Mouse (Mus musculus) myocyte (in vitro differentiated cells): ENCODE results near the gene Ppp1r32. TPM values are rescaled to one million over a fixed set of nuclear protein-coding genes. Genes with fewer than 3 reads are reported as not detected.

Experiments used
- H3K27me3 ChIP-seq: one replicate; pipeline ENCODE4 v1.6.1; 2011; ENCODE audit not compliant: control insufficient read depth, insufficient read depth, insufficient read length
- H3K36me3 ChIP-seq: one replicate; pipeline ENCODE4 v1.6.1; 2011; ENCODE audit not compliant: control insufficient read depth, insufficient read depth
- H3K4me2 ChIP-seq: one replicate; pipeline ENCODE4 v1.6.1; 2011; ENCODE audit warnings: low read depth, control low read depth
- H3K4me3 ChIP-seq: one replicate; pipeline ENCODE4 v1.5.1; 2011; ENCODE audit warnings: mild to moderate bottlenecking, control low read depth, moderate library complexity
- H3K79me2 ChIP-seq: one replicate; pipeline ENCODE4 v1.6.1; 2011; ENCODE audit not compliant: control insufficient read depth, insufficient read depth
- H3ac ChIP-seq: one replicate; pipeline ENCODE4 v1.6.1; 2011; ENCODE audit not compliant: control insufficient read depth, insufficient read length
- CEBPB ChIP-seq: IDR thresholded peaks from 2 replicates; pipeline ENCODE4 v1.6.1; 2011; ENCODE audit warnings: mild to moderate bottlenecking, moderate library complexity; ENCODE audit not compliant: poor library complexity, insufficient read depth, severe bottlenecking
- E2F4 ChIP-seq: IDR thresholded peaks from one replicate; pipeline ENCODE4 v1.6.1; 2011; ENCODE audit warnings: mild to moderate bottlenecking, control low read depth, moderate library complexity; ENCODE audit not compliant: insufficient read depth
- MAX ChIP-seq: IDR thresholded peaks from one replicate; pipeline ENCODE4 v1.6.1; 2011; ENCODE audit warnings: low read depth, mild to moderate bottlenecking, control low read depth
- MYOD1 ChIP-seq, 3 experiments: IDR thresholded peaks; one replicate each; pipeline ENCODE4 v1.6.1; 2011; ENCODE audit warnings: control low read depth in 2 of 3, low read depth in 2 of 3, mild to moderate bottlenecking in 2 of 3, moderate library complexity in 1 of 3; ENCODE audit not compliant: insufficient read length in 2 of 3, control insufficient read depth in 1 of 3
- MYOG ChIP-seq, 3 experiments: IDR thresholded peaks; one replicate each; pipeline ENCODE4 v1.6.1; 2011; ENCODE audit warnings: control low read depth in 2 of 3, low read depth in 2 of 3, mild to moderate bottlenecking in 2 of 3; ENCODE audit not compliant: insufficient read length in 2 of 3, control insufficient read depth in 1 of 3, insufficient read depth in 1 of 3
- POLR2A ChIP-seq: IDR thresholded peaks from one replicate; pipeline ENCODE4 v1.6.1; 2011; ENCODE audit warnings: low read depth, mild to moderate bottlenecking, control low read depth, moderate library complexity; ENCODE audit not compliant: insufficient read length
- POLR2AphosphoS2 ChIP-seq: IDR thresholded peaks from one replicate; pipeline ENCODE4 v1.6.1; 2011; ENCODE audit warnings: low read depth, control low read depth; ENCODE audit not compliant: insufficient read length
- REST ChIP-seq: IDR thresholded peaks from one replicate; pipeline ENCODE4 v1.6.1; 2011; ENCODE audit warnings: mild to moderate bottlenecking, control low read depth, moderate library complexity; ENCODE audit not compliant: insufficient read depth, insufficient read length
- SRF ChIP-seq: IDR thresholded peaks from one replicate; pipeline ENCODE4 v1.6.1; 2011; ENCODE audit warnings: low read depth; ENCODE audit not compliant: control insufficient read depth, insufficient read length
- TCF12 ChIP-seq: IDR thresholded peaks from one replicate; pipeline ENCODE4 v1.6.1; 2011; ENCODE audit warnings: mild to moderate bottlenecking, control low read depth; ENCODE audit not compliant: poor library complexity, insufficient read depth, severe bottlenecking
- TCF3 ChIP-seq: IDR thresholded peaks from one replicate; pipeline ENCODE4 v1.6.1; 2011; ENCODE audit warnings: low read depth, control low read depth; ENCODE audit not compliant: insufficient read length
- USF1 ChIP-seq: IDR thresholded peaks from one replicate; pipeline ENCODE4 v1.6.1; 2011; ENCODE audit warnings: low read depth, mild to moderate bottlenecking, control low read depth, moderate library complexity
- polyA plus RNA-seq: library from polyadenylated mRNA; unstranded; fragments of >200 nt; fragmentation: generic; extraction: Trizol; gene quantifications from one replicate; pipeline ENCODE4 v1.2.1, GENCODE M21; 2012; ENCODE audit warnings: missing spikeins

Gene Ppp1r32
- polyA plus RNA-seq, 1 experiment = 0.11 TPM

- TF ChIP-seq POLR2AphosphoS2 (no peak), E2F4 (no peak), USF1 (no peak), TCF3 (no peak), MAX (no peak), SRF (no peak), MYOD1 (IDR thresholded peaks at IDR 0.05; ENCODE audit: control insufficient read depth in 1 of 3, insufficient read length in 2 of 3, low read depth in 2 of 3) (no peak), REST (no peak), POLR2A (no peak), TCF12 (no peak), MYOG (IDR thresholded peaks at IDR 0.05; ENCODE audit: control insufficient read depth in 1 of 3, insufficient read depth in 1 of 3, insufficient read length in 2 of 3, low read depth in 2 of 3) (no peak), CEBPB (no peak)
- Histone ChIP-seq H3K79me2 (no peaks in the 10 kb centered on the region), H3K4me2 (no peak overlapping the region), H3K4me3 (no peak overlapping the region), H3K36me3 (no peaks in the 10 kb centered on the region), H3K27me3 (peaks cover 5% of the 10 kb centered on the region), H3ac (no peak overlapping the region)
These were observed 3.6 kb upstream of the Ppp1r32 start for GRCm38 (mm10) chr19:10486264-10486738.

GRCm38 (mm10) chr19:10479541-10479940 lies 3.2 kb downstream of the Ppp1r32 start:
- H3K4me3 ChIP-seq = no peak overlapping the region
- no peaks in the 10 kb centered on the region for H3K79me2 ChIP-seq
- TF ChIP-seq MAX = no peak
- TF ChIP-seq POLR2AphosphoS2 = no peak
- TF ChIP-seq E2F4 = no peak
- TF ChIP-seq MYOG (IDR thresholded peaks at IDR 0.05; ENCODE audit: control insufficient read depth in 1 of 3, insufficient read depth in 1 of 3, insufficient read length in 2 of 3, low read depth in 2 of 3) = no peak
- no peak for TF ChIP-seq REST
- no peak for TF ChIP-seq USF1
- TF ChIP-seq CEBPB = no peak
- TF ChIP-seq TCF3 = no peak
- no peak for TF ChIP-seq TCF12
- TF ChIP-seq POLR2A = no peak
- no peak for TF ChIP-seq MYOD1 (IDR thresholded peaks at IDR 0.05; ENCODE audit: control insufficient read depth in 1 of 3, insufficient read length in 2 of 3, low read depth in 2 of 3)
- no peak for TF ChIP-seq SRF
- H3K36me3 ChIP-seq = no peaks in the 10 kb centered on the region
- no peak overlapping the region for H3K4me2 ChIP-seq
- H3ac ChIP-seq = no peak overlapping the region
- peaks cover 39% of the 10 kb centered on the region for H3K27me3 ChIP-seq

GRCm38 (mm10) chr19:10473779-10474178 lies 8.9 kb downstream of the Ppp1r32 start:
- no peaks in the 10 kb centered on the region for H3K36me3 ChIP-seq
- no peak overlapping the region for H3K4me3 ChIP-seq
- H3ac ChIP-seq = no peak overlapping the region
- no peak for TF ChIP-seq MYOD1 (IDR thresholded peaks at IDR 0.05; ENCODE audit: control insufficient read depth in 1 of 3, insufficient read length in 2 of 3, low read depth in 2 of 3)
- no peak for TF ChIP-seq POLR2AphosphoS2
- TF ChIP-seq TCF12 = no peak
- TF ChIP-seq MYOG (IDR thresholded peaks at IDR 0.05; ENCODE audit: control insufficient read depth in 1 of 3, insufficient read depth in 1 of 3, insufficient read length in 2 of 3, low read depth in 2 of 3) = no peak
- no peak for TF ChIP-seq POLR2A
- TF ChIP-seq MAX = no peak
- TF ChIP-seq SRF = no peak
- no peak for TF ChIP-seq USF1
- TF ChIP-seq REST = no peak
- no peak for TF ChIP-seq CEBPB
- H3K4me2 ChIP-seq = no peak overlapping the region
- peaks cover 39% of the 10 kb centered on the region for H3K27me3 ChIP-seq
- no peaks in the 10 kb centered on the region for H3K79me2 ChIP-seq

- Histone ChIP-seq H3K4me2 (no peak overlapping the region), H3K4me3 (no peak overlapping the region), H3ac (no peak overlapping the region), H3K27me3 (peaks cover 32% of the 10 kb centered on the region), H3K36me3 (no peaks in the 10 kb centered on the region), H3K79me2 (no peaks in the 10 kb centered on the region)
- no peak for TF ChIP-seq CEBPB
- TF ChIP-seq POLR2AphosphoS2 = no peak
- no peak for TF ChIP-seq MYOG (IDR thresholded peaks at IDR 0.05; ENCODE audit: control insufficient read depth in 1 of 3, insufficient read depth in 1 of 3, insufficient read length in 2 of 3, low read depth in 2 of 3)
- no peak for TF ChIP-seq MYOD1 (IDR thresholded peaks at IDR 0.05; ENCODE audit: control insufficient read depth in 1 of 3, insufficient read length in 2 of 3, low read depth in 2 of 3)
- no peak for TF ChIP-seq SRF
- TF ChIP-seq E2F4 = no peak
- TF ChIP-seq TCF3 = no peak
- TF ChIP-seq MAX = no peak
- no peak for TF ChIP-seq REST
- TF ChIP-seq TCF12 = no peak
- TF ChIP-seq POLR2A = no peak
- no peak for TF ChIP-seq USF1
These were observed 9.8 kb downstream of the Ppp1r32 start for GRCm38 (mm10) chr19:10472958-10473357.

- no peak overlapping the region for H3ac ChIP-seq
- TF ChIP-seq POLR2A (no peak), TCF3 (peak; percentile 13)
- no peaks in the 10 kb centered on the region for H3K79me2 ChIP-seq
- no peak overlapping the region for H3K4me2 ChIP-seq
- H3K4me3 ChIP-seq = no peak overlapping the region
- peaks cover 2% of the 10 kb centered on the region for H3K27me3 ChIP-seq
- H3K36me3 ChIP-seq = no peaks in the 10 kb centered on the region
These were observed 13.5 kb downstream of the Ppp1r32 start for GRCm38 (mm10) chr19:10469171-10469658.
